Mouse (Mus musculus) ovary, adult 2 months (tissue): ENCODE data around the gene Pde6g. TPM values are rescaled to one million over a fixed set of nuclear protein-coding genes. Genes with fewer than 3 reads are reported as not detected.

Experiments used
- polyA plus RNA-seq: library from polyadenylated mRNA; depleted of rRNA; stranded (reverse); fragments of >200 nt; gene quantifications from 2 replicates; pipeline ENCODE4 v1.2.3, GENCODE M21; 2012; rRNA removed

The Pde6g gene
- 1.1 and 1.2 TPM in 2 replicates for polyA plus RNA-seq

GRCm38 (mm10) chr11:120453306-120453705 is at the start of gene Pde6g:
Gene Pde6g, minus strand, starts transcription at chr11:120453500.

GRCm38 (mm10) chr11:120491317-120492023 is 38.2 kb upstream of the Pde6g start, which contains the start of gene Slc25a10:
Gene Slc25a10, plus strand, starts transcription at chr11:120491840.

GRCm38 (mm10) chr11:120484265-120484981 is 31.1 kb upstream of the Pde6g start, which contains the start of gene Mrpl12:
Gene Mrpl12, plus strand, starts transcription at chr11:120484613.

GRCm38 (mm10) chr11:120467051-120467735 is 13.9 kb upstream of the Pde6g start, which contains the start of gene Arl16:
Gene Arl16, minus strand, starts transcription at chr11:120467607.

GRCm38 (mm10) chr11:120457772-120458751 is 4.8 kb upstream of the Pde6g start, which contains the start of the genes Oxld1 and Ccdc137:
Gene Oxld1, minus strand, starts transcription at chr11:120458068.
Gene Ccdc137, plus strand, starts transcription at chr11:120458115.

GRCm38 (mm10) chr11:120442344-120442743 is 11.0 kb downstream of the Pde6g start, which contains the start of gene Tspan10:
Gene Tspan10, plus strand, starts transcription at chr11:120442644.

GRCm38 (mm10) chr11:120437152-120437856 is 16.0 kb downstream of the Pde6g start, which contains the start of gene Nploc4:
Gene Nploc4, minus strand, starts transcription at chr11:120437708.

Other genes with a start within 250 kb of the Pde6g start
- 14.1 and 16.5 TPM in 2 replicates for gene Bahcc1, start 220.6 kb downstream of the Pde6g start, polyA plus RNA-seq
- 1,216 and 1,304 TPM in 2 replicates for gene Actg1, start 105.0 kb downstream of the Pde6g start, polyA plus RNA-seq
- gene Fscn2, start 92.0 kb downstream of the Pde6g start, polyA plus RNA-seq = 0.22 and 0.51 TPM in 2 replicates
- gene Faap100, start 74.7 kb downstream of the Pde6g start, polyA plus RNA-seq = 110 and 134 TPM in 2 replicates
- gene Nploc4, start 15.8 kb downstream of the Pde6g start, polyA plus RNA-seq = 106 and 121 TPM in 2 replicates
- 0.13 TPM in 1 of 2 replicates, not detected in the other for gene Tspan10, start 10.9 kb downstream of the Pde6g start, polyA plus RNA-seq
- 30.5 and 34.8 TPM in 2 replicates for gene Oxld1, start 4.6 kb upstream of the Pde6g start, polyA plus RNA-seq
- 13.1 and 17.5 TPM in 2 replicates for gene Ccdc137, start 4.6 kb upstream of the Pde6g start, polyA plus RNA-seq
- 31.1 and 35.0 TPM in 2 replicates for gene Arl16, start 14.1 kb upstream of the Pde6g start, polyA plus RNA-seq
- gene Mrpl12, start 31.1 kb upstream of the Pde6g start, polyA plus RNA-seq = 115 and 155 TPM in 2 replicates
- gene Slc25a10, start 38.3 kb upstream of the Pde6g start, polyA plus RNA-seq = 226 and 229 TPM in 2 replicates
- 2.3 and 3.3 TPM in 2 replicates for gene Gcgr, start 77.2 kb upstream of the Pde6g start, polyA plus RNA-seq
- 185 and 195 TPM in 2 replicates for gene Mcrip1, start 96.2 kb upstream of the Pde6g start, polyA plus RNA-seq
- not detected in 2 replicates for gene Ppp1r27, start 97.6 kb upstream of the Pde6g start, polyA plus RNA-seq
- 355 TPM in 2 replicates for gene P4hb, start 119.8 kb upstream of the Pde6g start, polyA plus RNA-seq
- 779 and 887 TPM in 2 replicates for gene Arhgdia, start 128.1 kb upstream of the Pde6g start, polyA plus RNA-seq
- 30.8 and 42.7 TPM in 2 replicates for gene Alyref, start 144.9 kb upstream of the Pde6g start, polyA plus RNA-seq
- 189 and 219 TPM in 2 replicates for gene Anapc11, start 144.9 kb upstream of the Pde6g start, polyA plus RNA-seq
- 2.6 and 4.4 TPM in 2 replicates for gene Npb, start 155.0 kb upstream of the Pde6g start, polyA plus RNA-seq
- gene Pcyt2, start 164.4 kb upstream of the Pde6g start, polyA plus RNA-seq = 279 and 305 TPM in 2 replicates
- 77.5 and 98.2 TPM in 2 replicates for gene Sirt7, start 171.7 kb upstream of the Pde6g start, polyA plus RNA-seq
- 75.0 and 78.0 TPM in 2 replicates for gene Mafg, start 180.1 kb upstream of the Pde6g start, polyA plus RNA-seq
- gene Pycr1, start 190.3 kb upstream of the Pde6g start, polyA plus RNA-seq = 10.8 and 14.3 TPM in 2 replicates
- 0.18 TPM in 1 of 2 replicates, not detected in the other for gene Myadml2, start 194.7 kb upstream of the Pde6g start, polyA plus RNA-seq
- 12.7 and 13.6 TPM in 2 replicates for gene Notum, start 207.7 kb upstream of the Pde6g start, polyA plus RNA-seq
- 130 and 142 TPM in 2 replicates for gene Aspscr1, start 219.5 kb upstream of the Pde6g start, polyA plus RNA-seq